Mouse (Mus musculus) cerebellum, adult 11-12 months (tissue): ENCODE results near the gene Gm7075.
"Not testable (repeated sequence)": the region's sequence is repeated elsewhere in the genome, so short reads cannot be mapped to it uniquely, and the experiment has no call there.

Experiments used
- DNase-seq: peaks from one replicate; pipeline ENCODE4 v3.0.0; 2022

Gene Gm7075

GRCm38 (mm10) chr10:63421739-63422735 lies at the start of gene Gm7075:
Gm7075 (minus strand) TSS chr10:63421789.
- DNase-seq, result no peak

DNA sequence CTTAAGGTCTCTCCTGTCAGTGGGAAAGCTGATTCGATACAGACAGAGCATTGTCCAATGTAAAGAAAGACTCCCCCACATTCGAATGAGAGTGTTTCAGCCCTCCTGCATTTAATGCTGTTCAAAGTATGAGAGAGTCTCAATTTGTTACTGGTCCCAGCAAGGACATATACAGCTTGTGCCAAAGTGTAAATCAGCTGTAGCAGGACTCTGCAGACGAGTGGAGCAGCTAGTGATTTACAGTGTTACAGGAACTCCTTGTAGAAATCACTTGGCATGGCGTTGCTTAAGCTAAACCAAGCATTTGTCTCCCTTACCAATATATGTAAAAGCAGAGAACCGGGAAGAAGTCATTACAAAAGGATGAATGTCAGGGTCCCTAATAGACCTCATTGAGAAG lies 39.3 kb upstream of the Gm7075 start:
- DNase-seq, result no peak

- no peak for DNase-seq
Measured at GRCm38 (mm10) chr10:63457292-63458128, 35.9 kb upstream of the Gm7075 start.

DNA sequence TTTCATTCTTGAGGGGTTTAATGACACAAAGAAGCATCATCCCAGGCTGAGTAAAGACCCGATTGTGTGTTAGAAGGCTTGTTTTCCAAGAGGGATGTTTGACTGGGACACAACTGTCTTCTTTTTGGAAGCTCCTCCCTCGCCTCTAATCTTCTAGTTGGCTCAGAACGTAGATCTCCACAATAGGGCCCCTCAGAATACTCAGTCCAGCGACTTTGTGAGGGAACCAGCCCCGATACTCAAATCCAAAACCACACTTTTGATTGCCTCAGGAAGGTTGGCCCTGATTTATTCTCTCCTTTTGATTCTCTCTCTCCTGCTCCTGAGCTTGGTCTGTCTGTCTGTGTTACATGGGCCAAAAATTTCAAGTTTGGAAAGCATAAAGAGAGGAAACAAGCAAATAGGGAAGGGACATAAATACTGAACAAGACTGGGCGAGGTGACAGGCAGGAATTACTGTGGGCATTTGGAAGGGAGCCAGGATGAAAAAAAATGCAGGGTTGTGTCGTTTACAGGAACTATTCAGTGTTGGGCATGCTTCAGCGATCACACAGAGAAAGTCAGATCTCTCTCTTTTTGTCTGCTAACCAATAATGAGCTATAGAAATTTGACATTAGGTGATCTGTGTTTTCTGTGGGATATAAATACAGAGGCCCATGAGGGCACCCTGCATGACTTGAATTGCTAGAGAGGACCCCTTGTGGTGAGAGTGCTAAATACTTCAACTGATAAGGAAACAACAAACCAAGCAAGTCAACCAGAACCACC lies 33.7 kb upstream of the Gm7075 start:
- no peak for DNase-seq

- DNase-seq, result no peak
Measured at GRCm38 (mm10) chr10:63453926-63454325, 32.3 kb upstream of the Gm7075 start.

- not testable (repeated sequence) for DNase-seq
Measured at GRCm38 (mm10) chr10:63444602-63445387, 23.2 kb upstream of the Gm7075 start.

DNA sequence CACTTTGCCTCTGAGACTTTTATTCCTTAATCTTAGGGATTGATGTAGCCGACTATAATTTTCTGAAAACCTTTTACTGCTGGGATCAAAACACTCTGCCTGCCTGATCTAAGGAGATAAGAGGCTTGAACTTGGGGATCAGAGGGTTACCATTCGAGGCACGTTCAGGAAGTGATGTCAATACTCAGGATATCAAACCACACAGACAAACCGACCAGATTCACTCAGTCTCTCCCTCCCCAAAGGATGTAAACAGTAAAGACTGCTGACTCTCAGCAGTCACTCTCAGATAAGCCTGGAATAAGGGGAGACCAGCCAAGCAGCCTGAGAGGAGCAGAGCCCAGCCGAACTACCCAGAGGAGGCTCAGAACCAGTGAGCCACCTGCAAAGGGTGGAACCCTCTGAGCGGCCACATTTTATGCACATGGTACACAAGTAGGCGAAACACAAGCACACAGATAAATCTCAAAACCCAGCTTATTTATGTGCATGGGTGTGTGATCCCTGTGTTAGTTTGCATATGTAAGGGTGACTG lies 18.2 kb upstream of the Gm7075 start:
- no peak for DNase-seq

DNA sequence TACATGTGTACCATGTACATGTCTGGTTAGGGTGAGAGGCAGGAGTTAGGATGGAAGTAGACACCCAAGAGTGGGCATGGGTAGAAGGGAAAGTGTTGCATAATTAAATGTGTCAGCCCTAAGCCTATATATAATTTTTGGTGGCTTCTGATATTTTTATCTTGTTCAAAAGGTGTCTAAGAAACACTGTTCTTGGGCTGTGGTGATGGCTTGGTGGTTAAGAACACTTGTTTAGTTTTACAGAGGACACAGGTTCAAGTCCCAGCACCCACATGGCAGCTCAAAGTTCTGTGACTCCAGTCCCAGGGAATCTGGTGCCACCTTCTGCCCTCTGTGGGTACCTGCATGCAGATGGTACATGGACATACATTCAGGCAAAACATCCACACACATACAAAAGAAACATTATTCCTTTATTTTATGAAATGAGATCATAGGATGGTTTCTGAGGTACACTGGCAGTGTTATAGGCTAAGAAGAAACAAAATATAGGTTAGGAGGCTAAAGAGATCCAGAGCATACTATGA lies 17.2 kb upstream of the Gm7075 start:
- DNase-seq, result no peak

GRCm38 (mm10) chr10:63432887-63433286 lies 11.3 kb upstream of the Gm7075 start:
- DNase-seq, result no peak

- no peak for DNase-seq
Measured at GRCm38 (mm10) chr10:63432099-63432498, 10.5 kb upstream of the Gm7075 start.

DNA sequence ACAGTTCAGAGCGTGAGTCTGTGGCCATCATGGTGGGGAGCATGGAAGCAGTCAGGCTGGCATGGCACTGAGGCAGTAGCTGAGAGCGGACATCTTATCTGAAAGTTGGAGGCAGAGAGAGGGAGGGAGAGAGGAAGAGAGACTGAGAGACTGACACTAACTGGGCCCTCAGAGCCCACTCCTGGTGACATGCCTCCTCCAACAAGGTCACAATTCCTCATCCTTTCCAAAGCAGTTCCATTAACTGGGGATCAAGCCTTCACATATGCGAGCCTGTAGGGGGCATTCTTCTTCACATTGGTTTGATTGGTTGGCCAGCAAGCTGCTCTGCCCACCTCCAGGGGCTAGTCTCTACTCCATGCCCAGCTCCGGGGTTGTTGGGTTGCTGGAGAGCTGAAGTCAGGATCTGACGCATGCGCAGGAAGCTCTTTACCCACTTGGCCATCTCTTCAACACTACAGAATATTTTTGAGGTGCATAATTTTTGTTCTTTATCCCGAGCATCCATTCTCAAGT lies 9.7 kb upstream of the Gm7075 start:
- DNase-seq, result no peak

DNA sequence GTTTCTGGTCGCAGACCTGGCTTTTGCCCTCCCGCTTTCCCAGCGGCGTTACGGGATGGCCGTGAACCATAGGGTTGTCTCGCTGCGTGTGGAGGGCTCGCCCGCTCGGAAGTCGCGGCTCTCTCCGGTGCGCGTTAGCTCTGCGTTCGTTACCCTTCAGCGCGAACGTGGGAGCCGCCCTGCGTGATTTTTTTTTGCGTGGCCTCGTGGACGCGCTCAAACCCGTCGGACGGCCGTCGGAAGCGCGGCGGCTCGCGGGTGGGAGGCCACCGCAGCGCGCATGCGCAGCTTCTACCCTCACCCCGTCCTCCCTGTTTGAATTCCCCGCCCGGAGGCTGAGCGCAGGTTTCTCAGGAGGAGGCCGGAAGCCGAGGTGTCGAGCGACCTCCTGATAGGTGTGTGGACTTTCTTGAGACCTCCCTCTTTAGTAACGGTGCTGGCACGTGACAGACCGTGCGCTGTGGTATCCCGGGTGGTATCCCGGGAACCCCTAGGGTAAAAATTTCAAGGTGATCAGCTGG lies 8.3 kb upstream of the Gm7075 start, which contains the start of gene Ctnna3:
Gene Ctnna3, plus strand, starts transcription at position 314 of the 521 bp plus-strand sequence.
- peak; percentile 95 for DNase-seq

DNA sequence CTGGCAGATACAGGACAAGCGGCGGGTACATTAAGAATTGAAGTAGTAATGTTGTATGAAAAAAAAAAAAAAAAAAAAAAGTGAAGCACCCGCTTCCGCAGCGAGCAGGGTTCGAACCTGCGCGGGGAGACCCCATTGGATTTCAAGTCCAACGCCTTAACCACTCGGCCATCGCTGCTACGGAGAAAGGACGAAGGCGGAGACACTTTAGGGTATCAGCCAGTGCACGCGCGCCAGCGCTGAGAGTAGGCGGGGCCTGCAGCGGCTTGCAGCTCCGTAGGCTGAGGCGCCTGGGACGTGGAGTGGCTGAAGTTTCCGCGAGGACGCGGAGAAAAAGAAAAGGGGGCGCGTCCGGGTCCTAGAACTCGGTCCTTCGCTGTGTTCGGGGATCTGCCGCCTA lies 7.8 kb upstream of the Gm7075 start:
- DNase-seq, result peak; percentile 97

- DNase-seq, result no peak
Measured at GRCm38 (mm10) chr10:63429023-63429340, 7.4 kb upstream of the Gm7075 start.

DNA sequence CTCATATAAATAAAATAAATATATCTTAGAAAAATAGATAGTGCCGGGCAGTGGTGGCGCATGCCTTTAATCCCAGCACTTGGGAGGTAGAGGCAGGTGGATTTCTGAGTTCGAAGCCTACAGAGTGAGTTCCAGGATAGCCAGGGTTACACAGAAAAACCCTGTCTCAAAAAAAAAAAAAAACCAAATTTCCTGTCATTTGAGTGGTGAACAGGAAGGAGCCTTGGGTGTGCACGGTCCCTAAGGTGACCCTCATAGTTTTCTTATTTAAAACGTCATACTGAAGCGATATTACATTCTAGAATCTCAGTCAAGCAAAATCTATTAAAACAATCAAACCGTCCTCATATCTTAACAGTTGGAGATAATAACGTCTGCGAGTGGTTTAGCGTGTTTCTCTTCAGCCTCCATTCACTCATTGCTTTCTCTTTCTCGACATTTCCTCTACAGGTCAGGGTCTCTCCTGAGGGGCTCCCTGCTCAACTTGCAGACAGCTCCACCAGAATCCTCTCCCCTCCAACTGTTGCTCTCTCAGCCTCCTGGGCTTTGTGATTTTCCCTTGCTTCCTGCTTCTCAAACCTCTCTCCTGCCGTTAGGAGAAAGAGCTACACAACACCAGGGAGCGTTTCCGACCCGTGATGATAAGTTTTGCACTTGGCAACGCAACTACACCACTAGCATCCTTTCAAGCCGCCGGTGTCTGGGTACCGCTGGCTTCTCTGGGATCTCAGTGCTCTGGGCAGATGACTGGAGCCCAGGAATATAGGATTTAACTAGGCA lies 6.8 kb upstream of the Gm7075 start:
- peak; percentile 32 for DNase-seq

DNA sequence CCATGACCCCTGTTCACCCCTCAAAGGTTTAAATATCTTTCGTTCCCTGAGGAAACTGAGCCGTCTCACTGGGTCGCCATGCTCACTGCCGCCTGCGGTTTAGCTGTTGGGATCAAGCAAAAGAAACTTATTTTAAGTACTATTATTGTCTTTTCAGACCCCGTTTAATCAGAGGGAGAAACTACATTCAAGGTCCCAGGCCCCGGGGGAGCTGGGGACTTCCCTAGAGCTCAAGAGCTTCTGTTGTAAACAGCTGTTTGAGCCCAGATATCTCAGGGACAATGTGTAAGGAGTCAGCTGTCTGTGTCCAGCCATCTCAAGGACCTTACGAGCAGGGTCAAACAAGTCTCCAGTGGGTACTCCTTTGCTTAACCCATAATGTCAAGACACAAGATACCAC lies 5.6 kb upstream of the Gm7075 start:
- DNase-seq, result no peak

- DNase-seq, result no peak
Measured at GRCm38 (mm10) chr10:63424475-63424814, 2.9 kb upstream of the Gm7075 start.

DNA sequence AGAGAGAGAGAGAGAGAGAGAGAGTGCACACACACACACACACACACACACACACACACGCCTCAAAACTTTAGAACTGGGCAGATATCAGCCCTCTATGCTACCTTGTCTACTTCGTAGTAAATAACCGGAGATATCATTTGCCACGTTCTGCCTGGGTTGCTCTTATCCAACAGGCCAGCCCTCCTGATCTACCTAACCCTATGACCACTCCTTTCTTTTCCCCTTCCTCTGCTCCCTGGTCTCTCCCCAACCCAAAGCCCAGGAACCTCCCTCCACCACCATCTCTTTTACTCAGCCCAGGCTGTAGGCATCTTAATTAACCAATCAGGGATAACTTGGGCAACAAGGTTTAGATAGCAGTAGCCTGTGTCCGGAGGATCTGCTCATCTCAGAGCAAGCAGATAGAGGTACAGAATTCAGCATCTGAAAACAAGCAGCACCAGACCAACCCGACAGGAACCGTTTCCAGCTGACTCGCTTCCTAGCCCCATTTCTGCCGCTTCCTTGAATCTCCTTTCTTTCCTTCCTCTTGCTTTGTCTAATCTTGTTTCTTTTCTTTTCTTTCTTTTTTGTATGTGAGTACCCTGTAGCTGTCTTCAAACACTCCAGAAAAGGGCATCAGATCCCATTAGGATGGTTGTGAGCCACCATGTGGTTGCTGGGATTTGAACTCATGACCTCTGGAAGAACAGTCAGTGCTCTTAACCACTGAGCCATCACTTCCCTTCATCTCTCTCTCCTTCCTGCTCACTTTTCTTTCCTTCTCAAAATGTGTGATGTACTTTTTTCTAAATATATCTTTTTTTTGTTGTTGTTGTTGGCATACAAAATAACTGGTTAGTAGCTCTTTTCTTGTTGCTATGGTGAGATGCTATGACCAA lies 2.2 kb upstream of the Gm7075 start:
- no peak for DNase-seq

DNA sequence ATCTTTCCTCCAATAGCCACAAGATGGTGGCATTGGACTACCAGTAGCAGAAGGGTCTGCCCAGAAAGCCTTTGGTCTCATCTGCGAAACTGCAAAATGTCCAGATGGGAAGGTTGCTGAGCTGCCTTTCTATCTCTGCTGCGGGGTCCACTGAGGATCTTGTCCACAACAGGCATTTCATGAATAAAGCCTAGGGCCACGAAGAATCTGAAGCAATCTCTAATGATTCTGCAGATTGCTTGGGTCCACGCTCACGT lies 1.1 kb upstream of the Gm7075 start:
- no peak for DNase-seq

DNA sequence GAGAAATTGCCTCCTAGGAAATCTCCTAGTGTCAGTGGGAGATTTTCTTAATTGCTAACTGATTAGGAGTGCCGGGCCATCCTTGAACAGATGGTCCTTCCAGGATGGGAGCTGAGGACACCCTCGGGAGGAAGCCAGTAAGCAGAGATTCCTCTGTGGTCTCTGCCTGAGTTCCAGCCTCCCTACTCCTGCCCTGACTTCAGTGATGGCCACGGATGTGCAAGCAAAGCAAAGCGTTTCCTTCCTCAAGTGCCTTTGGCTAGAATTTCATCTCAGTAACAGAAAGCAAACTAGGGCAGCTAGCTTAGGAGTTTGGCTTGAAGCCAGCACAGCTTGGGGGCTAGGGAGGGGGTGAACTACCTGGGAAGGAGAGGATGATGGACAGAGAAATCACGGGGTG lies 4.5 kb downstream of the Gm7075 start:
- no peak for DNase-seq
